21 mouse cellular contexts compared by ENCODE assay signal in genomic region chr17:67226991-67227390, GRCm38 (mm10).
"Had no signal": no experiment of that assay in that cellular context is flagged by ENCODE, and none has a peak within 500 bp of the region (broad histone marks: within the 10 kb centered on the region; RNA-seq: fewer than 3 reads in every experiment).

No protein-coding gene starts in this region.

- H3K4me3 ChIP-seq: kidney, embryonic 15.5 days; left cerebral cortex, adult 2 months; limb, embryonic 15.5 days had no signal

- H3K27ac ChIP-seq: kidney, embryonic 15.5 days; left cerebral cortex, adult 2 months; limb, embryonic 15.5 days; liver, embryonic 14.5 days; stomach, postnatal 0 days had no signal

- ATAC-seq: intestine, postnatal 0 days; liver, postnatal 0 days had no signal

- H3K36me3 ChIP-seq: kidney, embryonic 15.5 days; limb, embryonic 15.5 days had no signal

- H3K27me3 ChIP-seq: kidney, embryonic 15.5 days; limb, embryonic 15.5 days had no signal

- H3K9ac ChIP-seq: kidney, embryonic 15.5 days; limb, embryonic 15.5 days; liver, embryonic 14.5 days; liver, postnatal 0 days; lung, embryonic 14.5 days had no signal

- H3K4me2 ChIP-seq: kidney, embryonic 15.5 days; limb, embryonic 15.5 days; liver, embryonic 11.5 days; lung, embryonic 14.5 days; midbrain, embryonic 11.5 days had no signal

- H3K9me3 ChIP-seq: kidney, embryonic 15.5 days; limb, embryonic 15.5 days had no signal

- DNase-seq: kidney, adult 2 months; kidney, postnatal 10 days; kidney, postnatal 36 days; layer of hippocampus, postnatal 36 days; liver, postnatal 0 days; lung, embryonic 14.5 days; lung, postnatal 10 days; lung, postnatal 4 days; midbrain, embryonic 14.5 days; right cerebral cortex, postnatal 4 days; thymus, adult 2 months; thymus, postnatal 14 days; thymus, postnatal 4 days had no signal
